Mouse (Mus musculus) thymus, postnatal 4 days (tissue): Measurements from ENCODE around the gene Rarres1.

Experiments used
- DNase-seq: peaks from one replicate; pipeline ENCODE4 v3.0.0; 2021

The Rarres1 gene

DNA sequence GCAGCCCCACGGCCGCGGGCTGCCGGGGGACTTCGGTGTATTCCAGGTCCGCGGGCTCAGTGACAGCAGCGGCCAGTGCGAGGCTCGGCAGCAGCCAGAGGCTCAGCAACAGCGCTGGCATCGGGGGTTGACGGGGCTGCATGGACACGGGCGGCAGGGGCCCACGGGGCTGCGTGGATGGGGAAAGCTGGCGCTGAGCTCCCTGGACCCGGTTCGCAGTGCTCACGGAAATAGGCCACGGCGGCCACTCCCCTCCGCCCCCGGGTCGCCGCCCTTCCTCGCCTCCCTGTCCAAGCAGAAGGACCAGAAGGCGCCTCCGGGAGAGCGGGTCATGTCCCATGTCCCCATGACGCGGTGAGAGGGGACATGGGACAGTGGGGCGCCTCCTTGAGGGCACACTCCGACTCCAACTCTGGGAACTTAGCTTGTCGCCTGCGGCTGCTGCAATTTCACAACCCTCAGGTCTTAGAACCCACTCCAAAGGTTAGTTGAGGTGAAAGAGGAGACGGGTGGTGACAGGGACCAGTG lies at the start of gene Rarres1:
TSS of gene Rarres1 (minus strand) at position 250 of the 528 bp plus-strand sequence.
- peak; percentile 37 for DNase-seq

GRCm38 (mm10) chr3:67564731-67565357 lies 49.5 kb upstream of the Rarres1 start:
- DNase-seq, result no peak

GRCm38 (mm10) chr3:67557718-67558354 lies 42.5 kb upstream of the Rarres1 start:
- no peak for DNase-seq

- no peak for DNase-seq
Observed at GRCm38 (mm10) chr3:67557200-67557651, 41.9 kb upstream of the Rarres1 start.

DNA sequence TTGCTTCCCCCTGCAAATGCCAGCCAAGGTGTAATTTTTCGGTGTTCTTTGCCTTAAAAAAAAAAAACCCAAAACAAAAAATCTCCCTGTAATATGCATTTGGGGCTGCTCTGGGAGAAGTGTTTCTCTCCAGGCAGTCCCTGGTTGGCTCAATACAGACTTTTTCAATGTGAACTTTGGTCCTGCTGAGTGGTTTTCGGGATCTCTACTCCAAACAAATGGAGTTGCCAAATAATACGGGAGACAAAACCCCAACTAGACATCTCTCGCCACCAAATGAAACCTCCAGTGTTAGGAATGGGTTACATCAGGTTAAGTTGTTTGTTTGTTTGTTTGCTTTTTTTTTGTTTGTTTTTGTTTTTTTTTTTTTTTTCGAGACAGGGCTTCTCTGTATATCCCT lies 39.9 kb upstream of the Rarres1 start:
- DNase-seq, result no peak

GRCm38 (mm10) chr3:67553927-67554448 lies 38.7 kb upstream of the Rarres1 start:
- DNase-seq, result no peak

DNA sequence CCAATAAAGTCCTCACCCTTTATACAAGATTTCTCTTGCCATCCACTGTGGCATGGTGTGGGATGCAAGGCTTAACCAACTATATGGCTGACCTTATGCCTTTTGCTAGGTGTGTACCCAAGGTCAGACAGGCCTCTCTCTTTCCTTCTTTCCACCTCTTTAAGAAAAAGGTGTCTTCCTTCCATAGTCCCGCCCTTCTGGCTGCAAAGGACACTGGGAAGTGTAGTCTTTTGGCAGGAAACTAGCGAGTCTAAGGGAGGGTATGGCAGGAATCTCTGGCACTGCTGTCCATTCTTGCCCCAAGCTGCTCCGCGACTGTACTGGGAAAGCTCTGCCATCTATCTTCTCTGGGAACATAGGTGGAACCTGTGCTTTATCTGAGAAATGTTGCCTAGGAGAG lies 38.0 kb upstream of the Rarres1 start:
- DNase-seq, result peak; percentile 17

- DNase-seq, result no peak
Observed at GRCm38 (mm10) chr3:67551193-67551592, 35.9 kb upstream of the Rarres1 start.

GRCm38 (mm10) chr3:67543630-67544029 lies 28.3 kb upstream of the Rarres1 start:
- DNase-seq, result no peak

- DNase-seq, result no peak
Observed at GRCm38 (mm10) chr3:67524768-67525167, 9.4 kb upstream of the Rarres1 start.

GRCm38 (mm10) chr3:67522709-67523108 lies 7.4 kb upstream of the Rarres1 start:
- DNase-seq, result no peak

GRCm38 (mm10) chr3:67520568-67521143 lies 5.3 kb upstream of the Rarres1 start:
- no peak for DNase-seq

GRCm38 (mm10) chr3:67514801-67515273 lies 486 bp downstream of the Rarres1 start:
- no peak for DNase-seq

DNA sequence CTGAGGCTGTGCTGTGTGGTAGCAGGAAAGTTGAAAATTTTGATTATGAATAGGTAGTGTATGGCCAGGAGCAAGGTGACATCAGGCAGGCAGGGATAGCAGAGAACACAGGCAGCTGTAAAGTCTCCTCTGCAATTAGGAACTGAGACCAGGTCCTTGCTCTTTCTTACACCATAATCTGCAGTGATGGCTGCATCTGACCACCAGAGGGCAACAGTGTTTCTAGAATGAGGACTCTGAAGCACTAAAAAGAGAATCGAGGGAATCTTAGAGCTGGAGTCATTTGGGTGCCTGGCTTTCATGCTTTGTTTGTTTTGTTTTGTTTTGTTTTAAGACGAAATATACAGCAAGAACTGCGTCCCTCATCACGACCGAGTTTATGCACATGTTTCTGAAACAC lies 2.5 kb downstream of the Rarres1 start:
- DNase-seq, result peak; percentile 71

- DNase-seq, result no peak
Observed at GRCm38 (mm10) chr3:67508216-67508892, 7.0 kb downstream of the Rarres1 start.

DNA sequence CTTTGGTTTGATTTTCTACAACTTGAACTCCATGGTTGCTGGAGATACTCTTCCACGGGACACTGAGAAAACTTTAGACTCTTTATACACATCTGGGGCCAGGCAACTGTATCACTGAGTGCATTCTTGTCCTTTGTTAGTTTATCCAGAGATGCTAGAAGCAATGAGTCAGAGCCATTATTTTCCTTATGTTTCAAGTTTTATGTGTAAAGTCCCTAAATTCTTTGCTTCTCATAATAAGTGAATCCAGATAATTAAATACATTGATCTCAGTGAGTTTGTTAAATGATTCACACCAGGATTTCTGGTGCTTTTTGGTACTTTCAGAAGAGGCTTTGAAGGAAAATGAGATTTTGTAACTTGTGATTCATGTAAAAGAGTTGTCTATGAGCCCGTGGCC lies 10.0 kb downstream of the Rarres1 start:
- no peak for DNase-seq

DNA sequence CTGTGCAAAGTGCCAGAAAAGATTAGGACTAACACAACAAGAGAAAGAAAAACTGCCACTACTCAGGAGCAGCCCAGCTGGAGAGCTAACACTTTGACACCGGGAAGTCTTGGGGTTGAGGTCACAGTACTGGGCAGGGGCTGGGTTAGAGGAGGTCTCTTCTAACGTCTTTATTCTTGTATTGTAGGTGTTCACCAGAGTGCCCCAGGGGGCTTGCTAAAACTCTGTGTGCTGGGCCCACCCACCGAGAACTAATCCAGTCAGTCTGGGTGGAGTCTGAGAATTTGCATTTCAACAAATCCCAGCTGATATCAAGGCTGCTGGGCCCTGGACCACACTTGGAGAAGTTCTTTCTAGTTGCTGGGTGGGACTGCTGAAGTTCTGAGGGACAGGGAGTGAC lies 11.4 kb downstream of the Rarres1 start:
- DNase-seq, result no peak

DNA sequence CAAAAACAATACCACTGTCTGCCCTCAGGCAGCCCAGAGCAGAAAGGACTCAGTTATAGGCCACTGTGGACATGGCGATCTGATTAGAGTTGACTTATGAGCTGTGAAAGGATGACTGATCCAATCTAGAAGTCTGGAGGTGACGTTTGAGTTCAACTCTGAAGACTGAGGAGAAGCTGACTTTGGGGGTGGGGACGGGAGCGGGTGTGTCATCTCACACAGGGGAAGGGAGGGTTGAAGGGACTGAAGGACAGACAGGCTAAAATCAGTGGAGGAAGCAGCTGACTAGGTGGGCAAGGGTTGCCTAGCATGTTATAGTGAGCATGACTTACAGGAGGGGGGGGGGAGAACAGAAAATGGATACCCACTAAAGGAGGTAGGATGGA lies 15.9 kb downstream of the Rarres1 start:
- no peak for DNase-seq

DNA sequence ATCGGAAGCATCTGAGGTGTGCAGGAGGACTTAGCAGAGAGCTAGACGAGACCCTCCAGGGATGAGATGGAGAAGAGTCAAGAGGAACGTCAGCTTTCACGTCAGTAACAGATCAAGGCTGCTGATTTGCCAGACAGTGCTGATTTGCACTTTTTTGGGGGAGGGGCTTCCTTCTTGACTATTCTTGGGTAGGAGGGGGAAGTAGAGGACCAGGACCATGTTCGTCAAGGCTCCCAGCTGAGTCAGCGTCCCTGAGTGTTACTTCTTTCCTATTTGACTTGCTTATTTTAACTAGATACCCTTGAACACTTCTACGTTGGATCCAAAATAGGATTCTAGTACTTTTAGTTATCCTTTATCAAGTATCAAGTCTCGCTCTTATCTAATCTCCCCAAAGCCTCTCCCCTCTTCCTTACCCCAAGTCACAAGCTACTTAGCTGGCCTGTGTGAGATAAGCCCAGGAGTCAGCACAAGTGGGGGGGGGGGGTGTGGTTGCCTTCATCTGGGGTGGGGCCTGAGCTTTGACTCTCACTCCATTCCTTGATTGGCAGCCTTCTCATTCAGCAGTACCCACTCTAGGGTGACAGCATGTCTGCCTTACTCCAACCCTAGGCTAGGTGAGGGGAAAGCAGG lies 16.4 kb downstream of the Rarres1 start:
- DNase-seq, result no peak

DNA sequence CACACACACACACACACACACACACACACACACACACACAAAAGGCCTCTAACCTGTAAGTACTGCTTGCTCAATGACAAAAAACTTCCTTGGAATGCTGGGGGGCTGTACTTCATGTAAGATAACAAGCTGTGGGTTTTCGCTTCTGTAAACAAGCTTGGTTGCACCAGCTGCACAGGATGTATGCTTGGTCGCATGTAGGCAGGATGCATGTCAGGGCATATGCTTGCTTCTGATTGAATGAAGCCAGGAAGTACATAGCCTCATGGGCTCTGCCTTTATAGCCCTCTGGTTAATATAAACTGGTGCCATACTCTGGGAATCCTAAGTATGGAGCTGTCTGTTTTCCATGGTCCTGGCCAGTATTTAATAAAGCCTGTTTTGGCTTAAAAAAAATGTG lies 17.3 kb downstream of the Rarres1 start:
- DNase-seq, result no peak

DNA sequence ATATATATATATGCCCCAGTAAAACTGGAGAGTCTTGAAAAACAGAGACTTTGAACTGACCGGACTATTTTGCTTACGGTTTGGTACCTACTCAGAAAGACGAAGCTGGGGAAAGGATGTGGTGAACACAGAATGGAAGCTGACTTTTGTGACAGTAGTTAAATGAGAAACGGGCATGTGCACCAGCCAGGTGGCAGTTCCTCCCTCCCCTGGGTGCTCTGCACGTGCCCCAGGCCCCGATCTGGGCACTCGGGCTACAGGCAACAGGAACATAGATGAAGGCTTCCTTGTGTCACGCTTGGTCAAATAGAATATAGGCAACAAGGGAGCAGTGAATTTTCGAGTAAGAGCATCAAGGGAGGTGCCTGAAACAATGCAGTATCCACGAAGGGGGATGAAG lies 19.0 kb downstream of the Rarres1 start:
- no peak for DNase-seq

- DNase-seq, result no peak
Observed at GRCm38 (mm10) chr3:67493132-67493531, 22.2 kb downstream of the Rarres1 start.
